Mouse (Mus musculus) myocyte (in vitro differentiated cells): Measurements from ENCODE around the gene Brat1.

Experiments
- CEBPB ChIP-seq: IDR thresholded peaks from 2 replicates; pipeline ENCODE4 v1.6.1; 2011; ENCODE audit warnings: mild to moderate bottlenecking, moderate library complexity; ENCODE audit not compliant: poor library complexity, insufficient read depth, severe bottlenecking
- E2F4 ChIP-seq: IDR thresholded peaks from one replicate; pipeline ENCODE4 v1.6.1; 2011; ENCODE audit warnings: mild to moderate bottlenecking, control low read depth, moderate library complexity; ENCODE audit not compliant: insufficient read depth
- MAX ChIP-seq: IDR thresholded peaks from one replicate; pipeline ENCODE4 v1.6.1; 2011; ENCODE audit warnings: low read depth, mild to moderate bottlenecking, control low read depth
- MYOD1 ChIP-seq, 3 experiments: IDR thresholded peaks; one replicate each; pipeline ENCODE4 v1.6.1; 2011; ENCODE audit warnings: control low read depth in 2 of 3, low read depth in 2 of 3, mild to moderate bottlenecking in 2 of 3, moderate library complexity in 1 of 3; ENCODE audit not compliant: insufficient read length in 2 of 3, control insufficient read depth in 1 of 3
- MYOG ChIP-seq, 3 experiments: IDR thresholded peaks; one replicate each; pipeline ENCODE4 v1.6.1; 2011; ENCODE audit warnings: control low read depth in 2 of 3, low read depth in 2 of 3, mild to moderate bottlenecking in 2 of 3; ENCODE audit not compliant: insufficient read length in 2 of 3, control insufficient read depth in 1 of 3, insufficient read depth in 1 of 3
- POLR2A ChIP-seq: IDR thresholded peaks from one replicate; pipeline ENCODE4 v1.6.1; 2011; ENCODE audit warnings: low read depth, mild to moderate bottlenecking, control low read depth, moderate library complexity; ENCODE audit not compliant: insufficient read length
- POLR2AphosphoS2 ChIP-seq: IDR thresholded peaks from one replicate; pipeline ENCODE4 v1.6.1; 2011; ENCODE audit warnings: low read depth, control low read depth; ENCODE audit not compliant: insufficient read length
- REST ChIP-seq: IDR thresholded peaks from one replicate; pipeline ENCODE4 v1.6.1; 2011; ENCODE audit warnings: mild to moderate bottlenecking, control low read depth, moderate library complexity; ENCODE audit not compliant: insufficient read depth, insufficient read length
- SRF ChIP-seq: IDR thresholded peaks from one replicate; pipeline ENCODE4 v1.6.1; 2011; ENCODE audit warnings: low read depth; ENCODE audit not compliant: control insufficient read depth, insufficient read length
- USF1 ChIP-seq: IDR thresholded peaks from one replicate; pipeline ENCODE4 v1.6.1; 2011; ENCODE audit warnings: low read depth, mild to moderate bottlenecking, control low read depth, moderate library complexity

DNA sequence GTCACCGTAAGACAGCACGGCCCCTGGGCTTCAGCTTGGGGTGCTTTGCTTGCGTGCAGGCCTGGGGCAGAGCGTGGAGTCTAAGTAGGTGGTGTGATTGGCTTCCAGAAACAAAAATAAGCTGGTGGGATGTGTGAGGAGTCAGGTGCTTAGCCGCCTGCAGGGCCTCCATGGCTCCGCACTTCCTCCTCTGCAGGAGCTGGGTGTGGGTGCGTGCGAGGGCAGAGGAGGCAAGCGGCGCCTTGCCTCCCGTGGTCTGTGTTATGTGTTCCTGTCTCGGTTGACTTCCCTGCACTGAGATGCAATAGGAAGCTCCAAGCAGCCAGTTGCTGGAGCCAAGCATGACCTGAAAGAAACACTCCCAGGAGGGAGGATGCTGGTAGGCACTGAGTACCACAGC is 35.0 kb downstream of the Brat1 start:
- no peak for TF ChIP-seq MAX
- no peak for TF ChIP-seq POLR2A
- no peak for TF ChIP-seq POLR2AphosphoS2
- TF ChIP-seq CEBPB = no peak
- no peak for TF ChIP-seq E2F4
- no peak for TF ChIP-seq MYOD1 (IDR thresholded peaks at IDR 0.05; ENCODE audit: control insufficient read depth in 1 of 3, insufficient read length in 2 of 3, low read depth in 2 of 3)
- no peak for TF ChIP-seq USF1
- no peak for TF ChIP-seq MYOG (IDR thresholded peaks at IDR 0.05; ENCODE audit: control insufficient read depth in 1 of 3, insufficient read depth in 1 of 3, insufficient read length in 2 of 3, low read depth in 2 of 3)
- no peak for TF ChIP-seq REST
- TF ChIP-seq SRF = no peak
